Mouse (Mus musculus): ENCODE measurements at regions not wholly inside any gene's neighbourhood (a gene's known extent, or its start where the extent isn't known, plus 50 kb on each side); places are given as distances from the start of the nearest gene placed in this dataset.

DNA sequence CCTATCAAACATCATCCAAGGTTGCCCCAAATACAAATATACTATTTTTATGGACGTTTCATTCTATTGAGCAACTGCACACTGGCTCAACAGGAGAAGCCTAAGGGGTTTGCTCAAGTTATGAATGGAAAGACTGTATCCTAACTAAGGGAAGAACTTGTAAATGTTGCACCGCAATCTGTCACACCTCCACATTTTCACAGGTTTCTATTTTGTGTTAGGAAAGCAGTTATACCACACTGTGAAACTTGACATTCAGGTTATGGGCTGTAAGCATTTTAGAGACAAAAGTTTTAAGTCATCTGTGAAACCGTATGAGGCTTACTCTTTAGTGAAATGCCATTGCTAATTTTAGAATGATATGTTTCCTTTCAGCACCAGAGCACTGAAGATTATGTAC is 693.3 kb downstream of the Epha4 start:
- no peak overlapping the region for H3K9ac ChIP-seq (replicated peaks)
- DNase-seq = no peak
- H3K4me3 ChIP-seq (ENCODE audit: low read depth, low read length) = no peak overlapping the region
- no peak overlapping the region for H3K4me2 ChIP-seq (ENCODE audit: low read depth, low read length)
- ATAC-seq = no peak
- WGBS (ENCODE audit: insufficient replicate concordance) = 65% methylated on average over 3 of the region's 3 CpGs
- H3K36me3 ChIP-seq (replicated peaks; ENCODE audit: insufficient read depth, low read length) = no peaks in the 10 kb centered on the region
- H3K9me3 ChIP-seq (ENCODE audit: low read length) = no peaks in the 10 kb centered on the region
- no peaks in the 10 kb centered on the region for H3K27me3 ChIP-seq (ENCODE audit: insufficient read depth, low read length)
- H3K4me1 ChIP-seq (ENCODE audit: insufficient read depth) = no peaks in the 10 kb centered on the region
- no peak overlapping the region for H3K27ac ChIP-seq (ENCODE audit: low read depth)
- TF ChIP-seq EP300 (IDR thresholded peaks at IDR 0.05; ENCODE audit: low read depth) (no peak), CTCF (IDR thresholded peaks at IDR 0.05; ENCODE audit: low read depth) (no peak)

DNA sequence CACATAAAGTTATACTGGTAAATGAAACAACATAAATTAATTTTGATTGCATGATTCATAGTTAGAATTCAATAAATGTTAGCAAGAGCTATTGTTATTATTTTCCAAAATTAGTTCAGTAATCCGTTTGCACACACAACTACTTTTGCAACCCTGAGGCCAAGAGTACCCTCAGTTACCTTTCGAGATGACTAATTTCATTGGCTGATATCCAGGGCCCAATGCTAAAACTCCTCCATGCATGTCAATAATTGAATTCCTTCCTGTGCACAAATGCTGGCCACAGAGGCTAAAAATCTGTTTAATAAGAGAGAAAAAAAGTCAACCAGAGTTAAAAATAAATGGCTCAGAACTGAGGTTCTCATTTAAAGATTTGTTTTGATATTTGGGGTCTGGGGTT is 685.2 kb downstream of the Epha4 start:
- ATAC-seq = no peak
- H3K4me2 ChIP-seq (ENCODE audit: low read depth, low read length) = no peak overlapping the region

DNA sequence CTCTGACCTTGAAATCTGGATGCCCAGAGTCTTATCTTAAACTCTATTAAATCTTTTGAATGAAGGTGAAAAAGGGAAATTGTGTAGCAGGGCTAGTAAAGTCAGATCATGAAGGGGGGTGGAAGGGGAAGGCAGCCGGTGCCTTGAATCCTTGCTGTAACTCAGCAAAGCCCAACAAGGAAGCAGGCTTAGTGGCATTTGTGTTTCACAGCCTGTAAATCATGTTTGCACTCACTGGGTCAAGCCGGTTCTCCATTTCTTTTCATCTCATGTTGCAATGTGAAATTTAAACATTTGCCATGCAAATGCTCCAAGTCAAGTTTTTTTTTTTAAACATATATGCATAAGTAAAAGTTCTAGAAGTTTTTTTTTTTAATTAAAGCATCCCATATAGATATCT is 682.6 kb downstream of the Epha4 start:
- no peak overlapping the region for H3K4me3 ChIP-seq (ENCODE audit: low read depth, low read length)
- ATAC-seq (no peak), DNase-seq (no peak)
- H3K4me2 ChIP-seq (ENCODE audit: low read depth, low read length) = no peak overlapping the region
- H3K9me3 ChIP-seq (ENCODE audit: low read length) = no peaks in the 10 kb centered on the region
- H3K36me3 ChIP-seq (replicated peaks; ENCODE audit: insufficient read depth, low read length) = no peaks in the 10 kb centered on the region
- H3K4me1 ChIP-seq (ENCODE audit: insufficient read depth) = no peaks in the 10 kb centered on the region
- WGBS (ENCODE audit: insufficient replicate concordance) = 26% methylated on average over 2 of the region's 2 CpGs
- no peak for TF ChIP-seq CTCF (IDR thresholded peaks at IDR 0.05; ENCODE audit: low read depth)
- TF ChIP-seq EP300 (IDR thresholded peaks at IDR 0.05; ENCODE audit: low read depth) = no peak
- no peak overlapping the region for H3K9ac ChIP-seq (replicated peaks)
- no peak overlapping the region for H3K27ac ChIP-seq (ENCODE audit: low read depth)
- H3K27me3 ChIP-seq (ENCODE audit: insufficient read depth, low read length) = no peaks in the 10 kb centered on the region

More for the DNA sequence above, 685.2 kb downstream of the Epha4 start:
- no peak overlapping the region for H3K4me3 ChIP-seq (ENCODE audit: low read depth, low read length)
- no peak overlapping the region for H3K9ac ChIP-seq (replicated peaks)
- WGBS (ENCODE audit: insufficient replicate concordance) = 63% methylated on average over 2 of the region's 2 CpGs
- no peaks in the 10 kb centered on the region for H3K9me3 ChIP-seq (ENCODE audit: low read length)
- H3K27ac ChIP-seq (ENCODE audit: low read depth) = no peak overlapping the region
- DNase-seq = no peak
- TF ChIP-seq CTCF (IDR thresholded peaks at IDR 0.05; ENCODE audit: low read depth) = no peak
- TF ChIP-seq EP300 (IDR thresholded peaks at IDR 0.05; ENCODE audit: low read depth) = no peak
- no peaks in the 10 kb centered on the region for H3K36me3 ChIP-seq (replicated peaks; ENCODE audit: insufficient read depth, low read length)
- H3K4me1 ChIP-seq (ENCODE audit: insufficient read depth) = no peaks in the 10 kb centered on the region
- no peaks in the 10 kb centered on the region for H3K27me3 ChIP-seq (ENCODE audit: insufficient read depth, low read length)

DNA sequence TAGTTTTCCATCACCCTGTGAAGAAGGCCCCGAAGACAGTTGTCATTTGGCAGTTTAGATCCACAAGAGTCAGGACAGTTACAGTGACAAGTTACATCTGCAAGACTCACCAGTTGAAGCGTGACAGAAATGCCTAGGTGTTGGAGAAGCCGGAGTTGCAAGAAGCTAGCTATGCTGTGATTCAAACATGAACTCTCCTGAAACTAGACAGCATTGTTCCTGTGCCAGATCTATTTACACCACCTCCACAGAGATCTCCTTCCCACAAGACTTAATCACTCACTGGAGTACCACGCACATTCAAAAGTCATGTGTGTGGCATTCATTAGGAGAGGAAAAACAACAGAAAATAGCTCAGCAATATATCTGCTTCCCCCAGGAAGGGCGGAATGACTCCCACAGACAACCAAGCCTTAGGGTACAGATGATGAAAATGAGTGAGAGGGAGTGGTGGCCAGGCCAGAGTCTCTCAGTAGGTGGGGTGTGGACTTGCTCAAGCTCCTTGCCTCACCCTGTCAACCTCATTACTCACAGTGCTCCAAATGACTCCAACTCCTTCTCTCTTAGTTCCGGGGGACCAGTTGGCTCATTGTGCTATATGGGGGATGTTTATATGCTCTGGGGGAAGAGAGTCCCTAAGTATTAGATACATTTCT is 679.7 kb downstream of the Epha4 start:
- Histone ChIP-seq H3K4me1 (ENCODE audit: insufficient read depth) (no peaks in the 10 kb centered on the region), H3K27me3 (ENCODE audit: insufficient read depth, low read length) (no peaks in the 10 kb centered on the region), H3K4me3 (ENCODE audit: low read depth, low read length) (no peak overlapping the region), H3K9me3 (ENCODE audit: low read length) (no peaks in the 10 kb centered on the region), H3K9ac (replicated peaks) (no peak overlapping the region), H3K36me3 (replicated peaks; ENCODE audit: insufficient read depth, low read length) (no peaks in the 10 kb centered on the region), H3K27ac (ENCODE audit: low read depth) (no peak overlapping the region), H3K4me2 (ENCODE audit: low read depth, low read length) (no peak overlapping the region)
- WGBS (ENCODE audit: insufficient replicate concordance) = 77% methylated on average over 6 of the region's 6 CpGs
- DNase-seq (no peak), ATAC-seq (no peak)
- TF ChIP-seq CTCF (IDR thresholded peaks at IDR 0.05; ENCODE audit: low read depth) (no peak), EP300 (IDR thresholded peaks at IDR 0.05; ENCODE audit: low read depth) (no peak)

DNA sequence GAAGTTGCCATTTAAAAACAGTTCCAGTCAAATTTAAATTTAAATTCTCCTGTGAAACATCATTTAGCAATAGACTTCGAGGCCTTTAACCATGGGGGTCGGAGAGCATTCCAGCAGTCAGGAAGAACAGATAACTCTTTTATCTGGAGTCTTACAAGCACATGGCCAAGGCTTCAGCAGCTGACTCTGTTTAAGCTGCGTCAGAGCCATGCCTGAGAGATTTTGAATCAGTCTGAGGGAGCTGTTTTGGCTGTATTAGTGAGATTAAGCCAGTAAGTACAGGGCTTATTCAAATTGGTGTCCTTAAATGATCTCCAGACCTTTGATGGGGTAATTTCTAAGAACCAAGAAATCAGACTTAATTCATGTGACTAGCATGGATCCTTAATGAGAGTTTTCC is 665.5 kb downstream of the Epha4 start:
- DNase-seq = no peak
- TF ChIP-seq CTCF (IDR thresholded peaks at IDR 0.05; ENCODE audit: low read depth) = no peak
- TF ChIP-seq EP300 (IDR thresholded peaks at IDR 0.05; ENCODE audit: low read depth) = no peak
- Histone ChIP-seq H3K36me3 (replicated peaks; ENCODE audit: insufficient read depth, low read length) (no peaks in the 10 kb centered on the region), H3K27ac (ENCODE audit: low read depth) (no peak overlapping the region), H3K9me3 (ENCODE audit: low read length) (no peaks in the 10 kb centered on the region), H3K27me3 (ENCODE audit: insufficient read depth, low read length) (no peaks in the 10 kb centered on the region), H3K4me3 (ENCODE audit: low read depth, low read length) (no peak overlapping the region), H3K4me2 (ENCODE audit: low read depth, low read length) (no peak overlapping the region), H3K9ac (replicated peaks) (no peak overlapping the region), H3K4me1 (ENCODE audit: insufficient read depth) (no peaks in the 10 kb centered on the region)
- WGBS (ENCODE audit: insufficient replicate concordance) = 56% methylated on average over 3 of the region's 3 CpGs
- no peak for ATAC-seq

DNA sequence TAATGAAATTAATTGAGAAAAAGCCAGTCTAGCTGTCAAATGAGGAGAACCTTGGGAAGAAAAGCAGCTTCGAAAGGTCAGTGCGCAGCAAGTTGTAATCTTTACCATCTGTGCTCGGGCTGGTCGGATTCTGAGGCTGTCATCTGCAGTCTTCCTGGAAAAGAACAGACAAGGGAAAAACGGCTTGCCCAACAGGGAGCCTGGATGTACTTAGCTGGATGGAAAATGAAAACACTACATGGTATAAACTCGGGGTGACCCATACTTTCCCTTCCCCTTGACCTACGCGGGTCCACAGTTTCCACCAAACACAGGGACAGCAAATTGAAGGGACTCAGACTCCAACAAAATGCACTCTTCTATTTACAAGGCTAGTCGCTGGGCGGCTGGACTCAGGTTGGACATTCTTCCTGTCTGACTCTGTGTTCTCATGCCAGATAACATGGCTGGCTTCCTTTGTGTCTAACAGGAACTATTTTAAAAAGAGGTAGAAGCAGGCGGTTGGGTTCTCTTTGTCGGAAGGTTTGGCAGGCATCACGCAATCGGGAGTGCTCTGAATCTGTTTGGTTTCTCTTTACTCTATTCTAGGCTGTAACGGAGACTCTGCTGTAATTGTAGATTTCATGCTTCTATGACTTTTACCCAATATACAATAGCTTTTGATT is 648.5 kb downstream of the Epha4 start:
- Histone ChIP-seq H3K4me2 (ENCODE audit: low read depth, low read length) (no peak overlapping the region), H3K27ac (ENCODE audit: low read depth) (no peak overlapping the region), H3K27me3 (ENCODE audit: insufficient read depth, low read length) (no peaks in the 10 kb centered on the region), H3K36me3 (replicated peaks; ENCODE audit: insufficient read depth, low read length) (no peaks in the 10 kb centered on the region), H3K4me1 (ENCODE audit: insufficient read depth) (no peaks in the 10 kb centered on the region), H3K9me3 (ENCODE audit: low read length) (no peaks in the 10 kb centered on the region), H3K4me3 (ENCODE audit: low read depth, low read length) (no peak overlapping the region), H3K9ac (replicated peaks) (no peak overlapping the region)
- DNase-seq = no peak
- no peak for TF ChIP-seq EP300 (IDR thresholded peaks at IDR 0.05; ENCODE audit: low read depth)
- TF ChIP-seq CTCF (IDR thresholded peaks at IDR 0.05; ENCODE audit: low read depth) = no peak
- no peak for ATAC-seq
- 77% methylated on average over 15 of the region's 15 CpGs for WGBS (ENCODE audit: insufficient replicate concordance)

Measured in liver, postnatal 0 days (tissue).